8 mouse cellular contexts compared by ENCODE assay signal in genomic region chr9:95953658-95954057, GRCm38 (mm10). TPM values are rescaled to one million over a fixed set of nuclear protein-coding genes. Genes with fewer than 3 reads are reported as not detected.
DNase-seq lines count a peak whose midpoint lies in the region; ATAC-seq and TF ChIP-seq lines count a peak whose summit lies in the region.

No protein-coding gene starts in this region.

- peaks cover 29% of the 10 kb centered on the region for H3K36me3 ChIP-seq in forebrain, embryonic 10.5 days (replicated peaks)
- H3K36me3 ChIP-seq in forebrain, embryonic 14.5 days (ENCODE audit: control insufficient read depth, insufficient read depth, low read length), result peaks cover 20% of the 10 kb centered on the region
- peaks cover 35% of the 10 kb centered on the region for H3K36me3 ChIP-seq in megakaryocyte, embryonic 14.5 days (replicated peaks; ENCODE audit: low read length)
- no peaks in the 10 kb centered on the region; the same call in 1 of the 2 replicates for H3K36me3 ChIP-seq in hindbrain, postnatal 0 days (ENCODE audit: insufficient read depth, low read length)
- H3K36me3 ChIP-seq in stomach, embryonic 14.5 days (ENCODE audit: control insufficient read depth, insufficient read depth, low read length), result no peaks in the 10 kb centered on the region

- H3K4me3 ChIP-seq in forebrain, embryonic 10.5 days, result peak overlapping the region; percentile 98
- H3K4me3 ChIP-seq in forebrain, embryonic 14.5 days (ENCODE audit: low read depth, low read length), result no peak overlapping the region; the same call in 1 of the 2 replicates
- peak overlapping the region; percentile 98 for H3K4me3 ChIP-seq in megakaryocyte, embryonic 14.5 days (replicated peaks)
- no peak overlapping the region for H3K4me3 ChIP-seq in hindbrain, postnatal 0 days (ENCODE audit: low read length)
- peak overlapping the region; percentile 96; the same call in 1 of the 2 replicates for H3K4me3 ChIP-seq in stomach, embryonic 14.5 days (ENCODE audit: low read depth, low read length)

- 74% methylated on average over 4 of the region's 4 CpGs for whole genome bisulfite sequencing in forebrain, embryonic 10.5 days
- 78% methylated on average over 4 of the region's 4 CpGs for WGBS in forebrain, embryonic 14.5 days
- 74% methylated on average over 4 of the region's 4 CpGs for WGBS in hindbrain, postnatal 0 days
- WGBS in stomach, embryonic 14.5 days, result 82% methylated on average over 4 of the region's 4 CpGs

- H3K9me3 ChIP-seq in forebrain, embryonic 10.5 days, result no peaks in the 10 kb centered on the region
- no peaks in the 10 kb centered on the region for H3K9me3 ChIP-seq in forebrain, embryonic 14.5 days (replicated peaks; ENCODE audit: control insufficient read depth, low read length)
- no peaks in the 10 kb centered on the region for H3K9me3 ChIP-seq in megakaryocyte, embryonic 14.5 days
- H3K9me3 ChIP-seq in hindbrain, postnatal 0 days (ENCODE audit: low read length), result no peaks in the 10 kb centered on the region
- H3K9me3 ChIP-seq in stomach, embryonic 14.5 days (ENCODE audit: control insufficient read depth, low read depth, low read length), result no peaks in the 10 kb centered on the region

- no peak overlapping the region for H3K9ac ChIP-seq in forebrain, embryonic 14.5 days (ENCODE audit: low read length)
- H3K9ac ChIP-seq in hindbrain, postnatal 0 days (replicated peaks; ENCODE audit: low read length), result no peak overlapping the region
- no peak overlapping the region for H3K9ac ChIP-seq in stomach, embryonic 14.5 days (replicated peaks; ENCODE audit: low read depth, low read length)

- no peak for TF ChIP-seq CTCF in hindbrain, postnatal 0 days (IDR thresholded peaks at IDR 0.05; ENCODE audit: low read depth)

- no peak overlapping the region for H3K4me2 ChIP-seq in forebrain, embryonic 14.5 days (ENCODE audit: low read length)
- peak overlapping the region; percentile 72 for H3K4me2 ChIP-seq in hindbrain, postnatal 0 days (ENCODE audit: low read depth, low read length)
- H3K4me2 ChIP-seq in stomach, embryonic 14.5 days (replicated peaks; ENCODE audit: low read depth, low read length), result peak overlapping the region; percentile 64

- DNase-seq in forebrain, embryonic 10.5 days (ENCODE audit: extremely low spot score, low spot score), result no peak
- no peak for DNase-seq in forebrain, embryonic 14.5 days (ENCODE audit: low spot score)
- no peak for DNase-seq in hindbrain, postnatal 0 days (ENCODE audit: low spot score)
- DNase-seq in frontal cortex, postnatal 14 days (ENCODE audit: low spot score in 2 of 2), result no peak
- no peak for DNase-seq in adipocyte (ENCODE audit: low spot score)

- H3K27ac ChIP-seq in forebrain, embryonic 10.5 days, result no peak overlapping the region
- no peak overlapping the region for H3K27ac ChIP-seq in forebrain, embryonic 14.5 days (ENCODE audit: low read depth, low read length)
- no peak overlapping the region for H3K27ac ChIP-seq in hindbrain, postnatal 0 days
- no peak overlapping the region for H3K27ac ChIP-seq in stomach, embryonic 14.5 days (ENCODE audit: low read length)

- no peaks in the 10 kb centered on the region for H3K27me3 ChIP-seq in forebrain, embryonic 10.5 days (ENCODE audit: poor library complexity, severe bottlenecking)
- H3K27me3 ChIP-seq in forebrain, embryonic 14.5 days (replicated peaks; ENCODE audit: control insufficient read depth, insufficient read depth, low read length), result no peaks in the 10 kb centered on the region
- H3K27me3 ChIP-seq in megakaryocyte, embryonic 14.5 days (replicated peaks), result no peaks in the 10 kb centered on the region
- no peaks in the 10 kb centered on the region for H3K27me3 ChIP-seq in hindbrain, postnatal 0 days (ENCODE audit: insufficient read depth, low read length)
- H3K27me3 ChIP-seq in stomach, embryonic 14.5 days (ENCODE audit: control insufficient read depth, insufficient read depth, low read length), result no peaks in the 10 kb centered on the region

- ATAC-seq in forebrain, embryonic 14.5 days, result no peak
- ATAC-seq in megakaryocyte, adult 5-6 weeks (ENCODE audit: poor library complexity, severe bottlenecking), result no peak
- no peak for ATAC-seq in hindbrain, postnatal 0 days
- no peak for ATAC-seq in stomach, embryonic 14.5 days (ENCODE audit: insufficient number of reproducible peaks, insufficient read depth, low FRiP score, low read depth)

- peaks cover 20% of the 10 kb centered on the region for H3K4me1 ChIP-seq in forebrain, embryonic 10.5 days
- no peaks in the 10 kb centered on the region for H3K4me1 ChIP-seq in forebrain, embryonic 14.5 days (ENCODE audit: control insufficient read depth, insufficient read depth, low read length)
- H3K4me1 ChIP-seq in megakaryocyte, embryonic 14.5 days, result peaks cover 33% of the 10 kb centered on the region
- H3K4me1 ChIP-seq in hindbrain, postnatal 0 days (ENCODE audit: insufficient read depth, low read length), result peaks cover 4% of the 10 kb centered on the region; the same call in 1 of the 2 replicates
- H3K4me1 ChIP-seq in stomach, embryonic 14.5 days (ENCODE audit: control insufficient read depth, insufficient read depth, low read length), result no peaks in the 10 kb centered on the region

RNA-seq across cellular contexts. Expression of gene Xrn1, which starts 0.9 kb away (rescaled TPM):
- 16.7 and 19.5 TPM in 2 replicates for polyA plus RNA-seq in forebrain, embryonic 10.5 days (2016; fragmentation: Nextera tagmentation; extraction: Ambion mirVana)
- 11.1 and 20.2 TPM in 2 replicates for polyA plus RNA-seq in forebrain, embryonic 14.5 days (2014; fragmentation: Nextera tagmentation; extraction: Ambion mirVana)
- polyA plus RNA-seq in megakaryocyte, embryonic 14.5 days (2012; ENCODE audit: insufficient read depth, low replicate concordance), result 0.35 and 1.4 TPM in 2 replicates
- 28.8 and 29.3 TPM in 2 replicates for total RNA-seq in megakaryocyte, adult 5-6 weeks (2015)
- 41.5 and 56.5 TPM in 2 replicates for total RNA-seq in megakaryocyte, adult 5-6 weeks (2017)
- 14.3 and 15.7 TPM in 2 replicates for total RNA-seq in hindbrain, postnatal 0 days (2014; rRNA removed)
- 14.8 and 15.8 TPM in 2 replicates for polyA plus RNA-seq in hindbrain, postnatal 0 days (2015; fragmentation: Nextera tagmentation; extraction: Ambion mirVana)
- 27.1 and 30.7 TPM in 2 replicates for polyA plus RNA-seq in stomach, embryonic 14.5 days (2014; fragmentation: Nextera tagmentation; extraction: Ambion mirVana)

Comparison
In these comparisons a context has a peak if more than half of its experiments do, and no peak if none do; other contexts are left out.
1. H3K4me3 ChIP-seq: peak in forebrain, embryonic 10.5 days (single experiment), megakaryocyte, embryonic 14.5 days (single experiment) and stomach, embryonic 14.5 days (single experiment); none in forebrain, embryonic 14.5 days (single experiment) and hindbrain, postnatal 0 days (single experiment).